Mouse (Mus musculus): ENCODE measurements around the gene Plcd3.

The Plcd3 gene

GRCm38 (mm10) chr11:103101481-103101865 is at the start of gene Plcd3, which contains the start of gene Acbd4:
TSS of gene Plcd3 (minus strand) at chr11:103101658.
TSS of gene Acbd4 (plus strand) at chr11:103101682.
- DNase-seq (ENCODE audit: low spot score in 2 of 2), result peak; percentile 62 to 64

- DNase-seq (ENCODE audit: low spot score in 2 of 2), result no peak
Measured at GRCm38 (mm10) chr11:103149771-103150170, 48.3 kb upstream of the Plcd3 start.

GRCm38 (mm10) chr11:103147766-103148165 is 46.3 kb upstream of the Plcd3 start:
- DNase-seq (ENCODE audit: low spot score in 2 of 2), result no peak

- no peak for DNase-seq (ENCODE audit: low spot score in 2 of 2)
Measured at GRCm38 (mm10) chr11:103146386-103146785, 44.9 kb upstream of the Plcd3 start.

GRCm38 (mm10) chr11:103144309-103145285 is 43.1 kb upstream of the Plcd3 start:
- no peak for DNase-seq (ENCODE audit: low spot score in 2 of 2)

GRCm38 (mm10) chr11:103142441-103143182 is 41.2 kb upstream of the Plcd3 start:
- DNase-seq (ENCODE audit: low spot score in 2 of 2), result peak; percentile 68

- DNase-seq (ENCODE audit: low spot score in 2 of 2), result no peak
Measured at GRCm38 (mm10) chr11:103141944-103142255, 40.4 kb upstream of the Plcd3 start.

DNA sequence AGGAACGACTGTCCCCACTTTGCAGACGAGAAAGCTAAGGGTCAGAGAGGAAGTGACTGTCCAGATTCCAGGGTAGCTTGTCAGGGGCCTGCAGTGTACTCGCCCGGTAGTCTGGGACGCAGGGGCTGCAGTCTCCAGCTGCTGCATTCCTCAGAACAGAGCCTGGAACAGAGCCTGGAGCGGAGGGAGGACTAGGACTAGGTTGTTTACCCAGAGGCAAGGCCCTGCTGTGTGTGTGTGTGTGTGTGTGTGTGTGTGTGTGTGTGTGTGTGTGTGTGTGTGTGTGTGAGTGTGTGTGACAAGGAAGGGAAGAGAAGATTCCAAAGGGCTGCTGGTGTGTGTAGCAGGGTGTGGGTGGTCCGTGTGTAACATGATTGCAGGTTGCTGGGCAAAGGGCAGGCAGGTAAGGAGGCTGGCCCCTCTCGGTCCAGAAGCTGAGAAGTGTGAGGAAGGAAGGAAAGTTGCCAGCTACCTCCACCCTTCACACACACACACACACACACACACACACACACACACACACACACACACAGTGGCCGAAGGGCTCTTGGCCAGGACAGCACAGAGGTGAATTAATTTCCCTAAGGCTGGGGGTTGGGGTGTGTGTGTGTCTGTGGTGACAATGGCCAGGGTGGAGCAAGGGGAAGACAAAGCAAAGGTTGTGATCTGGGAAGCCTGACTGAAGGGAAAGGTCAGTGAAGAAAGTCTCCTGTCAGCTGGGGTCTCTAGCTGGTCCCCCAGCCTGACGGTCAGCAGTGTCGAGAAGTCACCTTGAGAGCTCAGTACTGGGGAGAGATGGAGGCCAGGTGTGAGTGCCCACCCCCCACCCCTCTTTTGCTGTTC is 39.9 kb upstream of the Plcd3 start:
- DNase-seq (ENCODE audit: low spot score in 2 of 2), result no peak

DNA sequence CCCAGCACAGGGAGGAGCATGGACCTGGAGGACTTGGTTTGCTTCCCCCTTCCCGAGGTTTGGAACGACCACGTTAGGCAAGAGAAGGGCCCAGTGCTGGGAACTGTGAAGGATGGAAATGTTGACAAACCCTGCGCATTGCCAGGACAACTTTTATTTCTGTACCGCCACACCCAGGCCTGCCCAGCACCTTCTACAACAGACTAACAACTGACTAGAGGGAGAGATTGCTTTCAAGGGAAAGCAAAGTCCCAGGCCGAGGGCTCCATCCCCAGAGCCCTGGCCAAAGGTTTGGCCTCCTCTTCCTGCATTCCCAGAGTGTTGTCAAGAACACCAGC is 39.3 kb upstream of the Plcd3 start:
- no peak for DNase-seq (ENCODE audit: low spot score in 2 of 2)

- DNase-seq (ENCODE audit: low spot score in 2 of 2), result no peak
Measured at GRCm38 (mm10) chr11:103139951-103140762, 38.7 kb upstream of the Plcd3 start.

DNA sequence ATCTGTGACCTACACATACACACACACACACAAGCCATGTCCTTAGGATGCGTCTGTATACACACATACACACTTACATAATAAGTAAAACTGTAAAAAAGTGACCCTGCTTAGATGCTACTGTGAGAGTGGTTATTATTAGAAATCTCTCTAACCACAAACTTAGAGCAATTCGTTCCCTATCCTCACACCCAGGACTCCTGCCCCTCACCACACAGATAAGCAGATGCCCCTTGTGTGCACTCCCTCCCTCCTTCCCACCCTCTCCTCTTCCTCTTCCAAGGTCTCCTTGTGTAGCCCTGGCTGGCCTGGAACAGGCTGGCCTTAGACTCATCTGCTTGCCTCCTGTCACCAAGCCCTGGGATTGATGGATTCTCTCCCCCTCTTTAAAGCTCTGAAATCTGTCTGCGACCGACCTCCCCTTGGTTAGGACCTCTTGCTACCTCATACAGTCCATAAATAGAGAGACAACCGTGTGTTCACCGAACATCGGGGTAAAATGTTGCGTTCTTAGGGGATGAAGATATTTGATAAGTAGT is 34.6 kb upstream of the Plcd3 start:
- DNase-seq (ENCODE audit: low spot score in 2 of 2), result no peak

DNA sequence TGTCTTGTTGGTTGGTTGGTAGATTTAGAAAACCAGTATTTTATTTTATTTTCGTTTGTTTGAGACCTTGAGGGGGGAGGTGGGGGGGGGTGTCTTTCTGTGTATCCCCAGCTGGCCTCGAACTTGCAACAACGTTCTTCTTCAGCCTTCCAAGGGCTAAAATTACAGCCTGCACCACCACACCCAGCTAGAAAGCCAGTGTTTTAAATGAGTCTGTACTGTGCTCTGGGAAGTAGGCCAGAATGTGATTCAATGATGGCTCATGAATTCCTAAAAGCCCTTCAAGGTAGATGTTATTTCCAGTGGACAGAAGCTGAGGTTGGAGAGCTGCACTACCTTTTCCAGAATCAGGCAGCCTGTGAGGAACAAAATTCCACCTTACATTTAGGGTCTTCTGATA is 32.8 kb upstream of the Plcd3 start:
- DNase-seq (ENCODE audit: low spot score in 2 of 2), result no peak

- DNase-seq (ENCODE audit: low spot score in 2 of 2), result no peak
Measured at GRCm38 (mm10) chr11:103133456-103134185, 32.2 kb upstream of the Plcd3 start.

DNA sequence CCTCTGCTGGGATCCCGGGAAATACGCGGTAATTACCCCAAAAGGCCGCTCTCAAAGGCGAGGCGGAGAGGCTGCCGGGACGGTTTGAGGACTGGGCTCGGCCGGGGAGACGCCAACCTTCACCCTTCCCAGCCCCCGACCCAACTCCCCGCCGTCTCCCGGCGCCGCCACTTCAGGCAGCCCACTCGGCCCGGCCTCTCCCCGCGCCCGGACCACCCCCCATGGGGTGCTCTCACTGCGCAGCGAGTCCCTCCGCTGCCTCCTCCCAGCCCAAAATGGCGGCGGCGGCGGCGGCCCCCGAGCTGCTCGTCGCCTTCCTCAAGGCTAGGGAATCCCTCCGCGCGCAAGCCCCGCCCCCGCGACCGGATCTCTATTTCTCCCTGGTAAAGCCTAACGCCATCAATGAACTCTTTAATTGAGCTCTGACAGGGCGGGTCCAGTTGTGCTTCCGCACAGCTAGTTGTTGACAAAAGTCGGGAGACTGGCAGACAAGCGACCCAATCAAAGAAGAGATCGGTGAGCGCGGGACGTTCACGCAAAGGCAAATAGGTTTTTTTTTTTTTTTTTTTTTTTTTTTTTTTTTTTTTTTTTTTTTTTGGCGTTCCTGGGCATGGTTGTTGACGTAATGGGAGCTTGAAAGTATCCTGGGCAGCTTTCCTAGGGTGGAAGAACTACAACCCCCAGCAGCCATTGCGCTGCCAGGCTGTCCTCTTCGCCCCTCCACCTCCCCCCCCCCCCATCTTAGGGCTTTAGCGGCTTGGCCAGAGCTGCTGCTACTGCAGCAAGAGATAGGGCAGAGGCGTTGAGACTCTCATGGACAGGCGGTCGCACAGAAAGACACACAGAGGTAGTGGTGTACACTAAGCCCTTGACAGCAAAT is 31.4 kb upstream of the Plcd3 start:
- peak; percentile 99 to 100 for DNase-seq (ENCODE audit: low spot score in 2 of 2)

- peak; percentile 44 to 50 for DNase-seq (ENCODE audit: low spot score in 2 of 2)
Measured at GRCm38 (mm10) chr11:103131701-103132575, 30.5 kb upstream of the Plcd3 start, which contains the start of gene Hexim2. TSS of gene Hexim2 (plus strand) at chr11:103132429.

DNA sequence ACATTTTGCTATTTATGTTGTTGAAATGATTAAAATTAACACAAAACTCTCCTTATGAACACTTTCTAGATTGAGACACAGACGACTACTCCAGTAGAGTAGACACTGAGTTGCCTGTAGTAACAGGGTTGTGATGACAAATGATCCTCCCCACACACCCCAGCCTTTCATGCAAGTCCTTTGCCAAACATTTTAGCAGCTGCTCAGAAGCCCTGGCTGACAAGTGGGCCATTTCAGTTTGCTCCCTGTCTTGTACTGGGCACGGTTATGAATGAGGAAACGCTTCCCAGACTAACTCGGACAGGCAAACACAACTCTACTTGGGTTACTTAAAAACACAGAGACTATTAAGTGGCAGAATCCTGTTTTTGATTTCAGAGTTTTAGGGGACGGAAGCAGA is 18.9 kb upstream of the Plcd3 start:
- no peak for DNase-seq (ENCODE audit: low spot score in 2 of 2)

DNA sequence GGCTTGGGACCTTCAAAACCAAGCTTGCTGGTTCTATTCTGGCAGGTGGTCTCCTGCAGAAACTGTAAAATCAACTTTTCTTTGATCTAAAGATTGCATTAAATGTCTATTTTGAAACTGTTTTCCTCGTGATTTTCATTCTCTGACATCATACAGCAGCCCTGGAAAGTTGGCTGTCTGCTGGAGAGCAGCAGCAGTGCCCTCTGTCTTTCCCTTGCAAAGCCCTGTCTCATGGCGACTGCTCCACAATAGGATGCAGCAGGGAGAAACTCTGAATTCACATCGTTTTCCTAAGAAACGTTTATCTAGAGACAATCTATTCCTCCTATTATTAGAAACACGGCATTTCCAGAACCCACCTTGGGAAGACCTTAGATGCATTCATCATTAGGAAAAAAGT is 18.2 kb upstream of the Plcd3 start:
- DNase-seq (ENCODE audit: low spot score in 2 of 2), result no peak

DNA sequence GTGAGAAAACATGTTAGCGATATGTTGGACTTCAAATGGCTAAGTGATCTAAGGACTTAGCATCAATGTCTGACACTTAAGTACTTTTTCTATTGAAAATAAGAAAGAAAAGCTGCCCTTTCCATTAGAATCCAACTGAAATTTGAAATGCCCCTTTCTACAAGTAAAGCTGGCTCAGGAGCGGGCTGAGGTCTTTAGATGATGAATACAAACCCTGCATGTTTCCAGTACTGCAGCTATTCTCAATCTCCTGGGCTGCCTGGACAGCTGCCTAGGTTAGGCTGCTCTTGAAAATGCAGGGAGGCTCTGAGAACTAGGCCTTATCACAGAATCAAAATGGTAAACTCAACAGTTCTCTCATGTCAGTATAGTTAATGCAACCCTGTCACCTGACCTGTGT is 17.4 kb upstream of the Plcd3 start:
- no peak for DNase-seq (ENCODE audit: low spot score in 2 of 2)

Data from spleen, postnatal 36 days (tissue).